Mouse (Mus musculus) heart, postnatal 4 days (tissue): ENCODE results near the gene Cish. TPM values are rescaled to one million over a fixed set of nuclear protein-coding genes. Genes with fewer than 3 reads are reported as not detected.

Experiments used
- DNase-seq: peaks from one replicate; pipeline ENCODE4 v3.0.0; 2021
- total RNA-seq, 2 experiments: library from RNA; stranded (reverse); gene quantifications; 2 replicates each; pipeline ENCODE4 v1.2.3; 2021

Gene Cish
- total RNA-seq, 2 experiments from 2014 or later: 146 to 176 TPM

- DNase-seq: no peak
Measured at GRCm38 (mm10) chr9:107278126-107278525, 17.7 kb upstream of the Cish start.

- DNase-seq: peak; percentile 58
Measured at GRCm38 (mm10) chr9:107278527-107279377, 17.1 kb upstream of the Cish start.

GRCm38 (mm10) chr9:107279378-107280321 lies 16.2 kb upstream of the Cish start:
- DNase-seq: peak; percentile 40

- DNase-seq: no peak
Measured at GRCm38 (mm10) chr9:107280322-107281027, 15.4 kb upstream of the Cish start.

- no peak for DNase-seq
Measured at GRCm38 (mm10) chr9:107281241-107281987, 14.4 kb upstream of the Cish start.

- no peak for DNase-seq
Measured at GRCm38 (mm10) chr9:107282951-107283350, 12.9 kb upstream of the Cish start.

GRCm38 (mm10) chr9:107285009-107285408 lies 10.8 kb upstream of the Cish start:
- DNase-seq: peak; percentile 38

- DNase-seq: no peak
Measured at GRCm38 (mm10) chr9:107287294-107287693, 8.5 kb upstream of the Cish start.

- no peak for DNase-seq
Measured at GRCm38 (mm10) chr9:107288105-107288650, 7.6 kb upstream of the Cish start.

GRCm38 (mm10) chr9:107288711-107289110 lies 7.1 kb upstream of the Cish start:
- DNase-seq: no peak

GRCm38 (mm10) chr9:107289211-107290076 lies 6.4 kb upstream of the Cish start, which contains the start of gene Mapkapk3:
Gene Mapkapk3 (minus strand): TSS chr9:107289877.
- DNase-seq: peak; percentile 92

- peak; percentile 94 for DNase-seq
Measured at GRCm38 (mm10) chr9:107290897-107291296, 4.9 kb upstream of the Cish start.

GRCm38 (mm10) chr9:107294249-107294648 lies 1.6 kb upstream of the Cish start:
- peak; percentile 93 for DNase-seq

- no peak for DNase-seq
Measured at GRCm38 (mm10) chr9:107295616-107296015, 210 bp upstream of the Cish start.

GRCm38 (mm10) chr9:107296041-107296440 lies 215 bp downstream of the Cish start:
- no peak for DNase-seq

- DNase-seq: peak; percentile 97
Measured at GRCm38 (mm10) chr9:107296501-107296965, 707 bp downstream of the Cish start.

GRCm38 (mm10) chr9:107297059-107297458 lies 1.2 kb downstream of the Cish start:
- DNase-seq: no peak

- peak; percentile 31 for DNase-seq
Measured at GRCm38 (mm10) chr9:107297658-107298057, 1.8 kb downstream of the Cish start.

GRCm38 (mm10) chr9:107298059-107298780 lies 2.4 kb downstream of the Cish start:
- peak; percentile 65 for DNase-seq
